Mouse (Mus musculus) cerebellum, adult 2 months (tissue): ENCODE data around the gene Akap8. TPM values are rescaled to one million over a fixed set of nuclear protein-coding genes. Genes with fewer than 3 reads are reported as not detected.

ENCODE experiments used
- DNase-seq, 2 experiments: peaks; one replicate each; pipeline ENCODE4 v3.0.0; 2021
- H3K27ac ChIP-seq: fragments of 200-500 bp; 2 replicates; pipeline ENCODE4 v1.5.1; 2012; ENCODE audit warnings: low read length, control low read depth, inconsistent platforms; ENCODE audit not compliant: insufficient read depth
- H3K27me3 ChIP-seq: fragments of 200-500 bp; 2 replicates; pipeline ENCODE4 v1.6.1; 2012; ENCODE audit warnings: inconsistent platforms, mild to moderate bottlenecking, low read length, moderate library complexity; ENCODE audit not compliant: control insufficient read depth, insufficient read depth
- H3K4me1 ChIP-seq: fragments of 200-500 bp; 2 replicates; pipeline ENCODE4 v1.6.1; 2011; ENCODE audit warnings: low read length; ENCODE audit not compliant: control insufficient read depth, insufficient read depth
- H3K4me3 ChIP-seq: fragments of 200-500 bp; replicated peaks from 2 replicates; pipeline ENCODE3; 2011; ENCODE audit warnings: mild to moderate bottlenecking, low read depth, low read length, control low read depth; ENCODE audit not compliant: insufficient read depth
- CTCF ChIP-seq: fragments of 200-500 bp; IDR thresholded peaks from 2 replicates; pipeline ENCODE4 v1.5.1; 2011; ENCODE audit warnings: low read depth, mild to moderate bottlenecking, control low read depth, low read length, moderate library complexity, borderline replicate concordance; ENCODE audit not compliant: insufficient read depth
- POLR2A ChIP-seq: fragments of 200-500 bp; IDR thresholded peaks from 2 replicates; pipeline ENCODE4 v1.6.1; 2011; ENCODE audit warnings: low read length, control low read depth, borderline replicate concordance; ENCODE audit not compliant: insufficient read depth
- WGBS: fragments of 180-500 bp; shearing (Covaris S2); methylation state at CpG from one replicate; pipeline ENCODE4 v1.1.7; 2018; 5-methylcytosine and 5-hydroxymethylcytosine counted together
- polyA plus RNA-seq: library from polyadenylated mRNA; depleted of rRNA; stranded (reverse); fragments of >200 nt; gene quantifications from 2 replicates; pipeline ENCODE4 v1.2.3, GENCODE M21; 2012

Akap8 gene
- polyA plus RNA-seq, 1 experiment = 117 TPM

- Histone ChIP-seq H3K4me3 (no peak overlapping the region), H3K4me1 (peaks cover 9% of the 10 kb centered on the region), H3K27ac (peak overlapping the region; percentile 48), H3K27me3 (no peaks in the 10 kb centered on the region)
- TF ChIP-seq POLR2A = no peak
- TF ChIP-seq CTCF = no peak
- DNase-seq = peak; percentile 72 to 84
- WGBS = 2% methylated on average over 4 of the region's 4 CpGs
These were observed 32.7 kb upstream of the Akap8 start for GRCm38 (mm10) chr17:32353696-32354095.

DNA sequence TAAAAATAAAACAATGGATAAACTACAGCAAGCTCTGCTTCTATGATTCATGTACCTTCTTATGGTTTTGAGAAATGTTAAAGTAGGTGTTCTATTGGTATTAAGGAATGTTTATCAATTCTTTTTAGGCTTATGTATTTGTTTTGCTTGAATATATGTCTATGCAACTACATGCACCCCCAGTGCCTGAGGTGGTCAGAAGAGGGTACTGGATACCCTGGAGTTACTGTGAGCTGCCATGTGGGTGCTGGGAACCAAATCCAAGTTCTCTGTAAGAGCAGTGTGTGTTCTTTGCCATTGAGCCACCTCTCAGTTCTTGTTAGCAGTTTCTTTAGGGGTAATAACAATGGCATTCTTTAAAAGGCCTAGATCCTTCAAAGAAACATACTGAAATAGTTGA, 30.7 kb upstream of the Akap8 start:
- Histone ChIP-seq H3K4me1 (peaks cover 11% of the 10 kb centered on the region), H3K4me3 (no peak overlapping the region), H3K27ac (no peak overlapping the region), H3K27me3 (no peaks in the 10 kb centered on the region)
- no peak for DNase-seq
- TF ChIP-seq POLR2A = no peak
- TF ChIP-seq CTCF = no peak

DNA sequence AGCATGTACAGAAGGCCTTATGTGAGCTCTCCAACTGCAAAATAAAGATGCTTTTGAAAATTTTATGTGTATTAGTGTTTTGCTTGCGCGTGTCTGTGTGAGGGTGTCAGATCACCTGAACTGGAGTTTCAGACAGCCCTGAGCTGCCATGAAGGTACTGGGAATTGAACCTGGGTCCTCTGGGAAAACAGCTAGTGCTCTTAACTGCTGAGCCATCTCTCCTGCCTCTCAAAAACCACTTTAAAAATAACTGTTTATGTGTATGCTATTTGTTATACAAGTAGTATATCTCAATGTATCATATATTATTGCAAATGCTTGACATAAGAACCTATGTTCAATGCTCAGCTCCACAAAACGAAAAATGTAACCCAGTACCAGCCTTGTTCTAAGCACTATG, 30.2 kb upstream of the Akap8 start:
- Histone ChIP-seq H3K27ac (no peak overlapping the region), H3K4me1 (peaks cover 11% of the 10 kb centered on the region), H3K27me3 (no peaks in the 10 kb centered on the region), H3K4me3 (no peak overlapping the region)
- no peak for DNase-seq
- WGBS = 79% methylated on average over 3 of the region's 3 CpGs
- TF ChIP-seq CTCF (no peak), POLR2A (no peak)

DNA sequence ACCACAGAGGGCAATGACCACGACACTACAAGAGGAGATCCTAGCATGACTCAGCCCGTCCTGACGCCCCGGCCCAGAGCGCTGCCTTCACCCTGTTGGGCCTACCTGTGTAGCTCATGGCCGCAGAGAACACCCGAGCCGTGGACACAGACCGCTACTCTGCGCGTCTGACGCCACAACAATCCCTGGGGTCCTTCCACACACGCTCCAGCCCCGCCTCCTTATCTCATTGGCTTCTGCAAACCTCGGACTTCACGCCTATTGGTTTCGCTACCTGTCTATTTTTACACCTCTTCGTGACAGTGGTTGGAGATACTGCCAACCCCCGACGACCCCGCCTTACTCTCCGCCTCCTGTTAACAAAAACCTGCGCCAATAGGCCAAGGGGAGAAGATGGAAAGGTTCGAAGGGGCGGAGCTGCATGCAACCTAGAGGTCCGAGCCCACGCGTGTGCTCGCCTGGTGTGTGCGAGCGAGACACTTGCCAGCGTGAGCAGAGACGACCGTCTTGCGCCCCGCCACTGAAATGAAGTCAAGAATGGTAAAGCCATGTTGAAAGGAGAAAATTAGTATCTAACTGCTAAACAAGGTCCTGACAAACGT, 29.4 kb upstream of the Akap8 start, which contains the start of gene Akap8l:
Akap8l (minus strand) TSS at position 226 of the 602 bp plus-strand sequence.
- peak within 1 kb of the TSS; percentile 72 for H3K27ac ChIP-seq
- H3K27me3 ChIP-seq = no peaks in the 10 kb centered on the region
- peak; percentile 99 for TF ChIP-seq POLR2A
- TF ChIP-seq CTCF = no peak
- WGBS = under 1% methylated on average over 37 of the region's 37 CpGs
- peak within 1 kb of the TSS; percentile 90 for H3K4me3 ChIP-seq
- peaks cover 11% of the 10 kb centered on the region for H3K4me1 ChIP-seq
- DNase-seq = peak; percentile 97 to 99

GRCm38 (mm10) chr17:32349851-32350381, 28.9 kb upstream of the Akap8 start:
- no peaks in the 10 kb centered on the region for H3K27me3 ChIP-seq
- H3K4me1 ChIP-seq = peaks cover 14% of the 10 kb centered on the region
- TF ChIP-seq POLR2A (no peak), CTCF (no peak)
- peak overlapping the region; percentile 90 for H3K4me3 ChIP-seq
- H3K27ac ChIP-seq = peak overlapping the region; percentile 72
- under 1% methylated on average over 24 of the region's 24 CpGs for WGBS
- DNase-seq = no peak

GRCm38 (mm10) chr17:32349037-32349732, 28.1 kb upstream of the Akap8 start:
- peak; percentile 46 to 52 for DNase-seq
- WGBS = 3% methylated on average over 4 of the region's 4 CpGs
- H3K27me3 ChIP-seq = no peaks in the 10 kb centered on the region
- H3K27ac ChIP-seq = no peak overlapping the region
- peaks cover 11% of the 10 kb centered on the region for H3K4me1 ChIP-seq
- H3K4me3 ChIP-seq = peak overlapping the region; percentile 90
- TF ChIP-seq CTCF = peak; percentile 95
- TF ChIP-seq POLR2A = no peak

DNA sequence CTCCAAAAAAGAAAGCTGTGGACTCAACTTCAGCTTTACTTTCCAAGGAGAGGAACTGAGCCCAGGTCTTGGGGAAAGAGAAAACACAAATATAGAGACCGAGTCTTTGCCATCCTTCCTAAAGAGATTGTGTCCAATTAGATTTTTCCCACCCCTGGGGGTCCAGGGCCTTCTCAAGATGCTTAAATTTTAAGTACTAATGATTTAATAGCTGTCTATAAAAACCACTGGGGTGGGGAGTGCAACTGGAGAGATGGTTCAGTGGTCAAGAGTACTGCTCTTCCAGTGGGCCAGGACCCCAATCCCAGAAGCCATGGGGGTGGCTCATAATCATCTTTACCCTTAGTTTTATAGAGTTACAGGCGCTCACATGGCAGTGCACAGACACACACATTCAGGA, 27.4 kb upstream of the Akap8 start:
- H3K27ac ChIP-seq = no peak overlapping the region
- TF ChIP-seq CTCF (no peak), POLR2A (no peak)
- H3K4me1 ChIP-seq = peaks cover 6% of the 10 kb centered on the region
- H3K27me3 ChIP-seq = no peaks in the 10 kb centered on the region
- DNase-seq = no peak
- H3K4me3 ChIP-seq = no peak overlapping the region
- WGBS = 89% methylated on average over 2 of the region's 2 CpGs

- WGBS = 92% methylated on average over 1 of the region's 1 CpGs
- no peak for DNase-seq
- H3K4me1 ChIP-seq = peaks cover 3% of the 10 kb centered on the region
- TF ChIP-seq POLR2A (no peak), CTCF (no peak)
- no peak overlapping the region for H3K4me3 ChIP-seq
- no peak overlapping the region for H3K27ac ChIP-seq
- no peaks in the 10 kb centered on the region for H3K27me3 ChIP-seq
These were observed 20.1 kb upstream of the Akap8 start for GRCm38 (mm10) chr17:32341102-32341501.
